Mouse (Mus musculus): ENCODE results near the gene Wdr95. TPM values are rescaled to one million over a fixed set of nuclear protein-coding genes. Genes with fewer than 3 reads are reported as not detected.

Wdr95 gene
- polyA plus RNA-seq, 2 experiments, result not detected

DNA sequence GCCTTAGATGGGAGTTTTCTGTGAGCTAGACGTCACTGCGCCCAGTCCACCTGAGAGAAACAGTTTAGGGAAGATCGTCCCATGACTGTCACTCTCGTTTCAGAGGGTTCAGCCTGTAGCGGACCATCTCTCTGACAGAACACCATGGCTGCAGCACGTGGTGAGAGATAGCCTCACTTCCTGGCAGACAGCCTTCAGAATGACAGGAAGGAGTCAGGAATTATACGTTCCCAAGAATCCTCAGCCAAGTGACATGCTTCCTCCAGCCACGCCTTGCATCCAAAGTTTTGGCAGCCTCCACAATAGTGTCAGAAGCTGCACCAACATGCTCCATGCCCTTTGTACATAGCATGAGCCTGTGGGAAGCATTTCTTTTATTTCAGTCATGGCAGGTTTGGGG, 10.1 kb downstream of the Wdr95 start:
- no peaks in the 10 kb centered on the region for H3K9me3 ChIP-seq (ENCODE audit: control insufficient read depth, low read length)
- 38% methylated on average over 8 of the region's 8 CpGs for WGBS (ENCODE audit: insufficient replicate concordance)
- no peak for TF ChIP-seq CTCF (IDR thresholded peaks at IDR 0.05; ENCODE audit: low read depth)
- TF ChIP-seq EP300 (IDR thresholded peaks at IDR 0.05; ENCODE audit: low read depth), result no peak
- no peak overlapping the region for H3K4me3 ChIP-seq (ENCODE audit: insufficient read depth in 1 of 2, low read depth in 2 of 2, low read length in 2 of 2)
- no peak overlapping the region for H3K9ac ChIP-seq (replicated peaks)
- ATAC-seq (ENCODE audit: insufficient read depth) (no peak), DNase-seq (ENCODE audit: low read depth in 3 of 3, low spot score in 3 of 3) (no peak)
- H3K27ac ChIP-seq, result no peak overlapping the region
- H3K27me3 ChIP-seq (ENCODE audit: control insufficient read depth, insufficient read depth, low read length), result no peaks in the 10 kb centered on the region
- no peaks in the 10 kb centered on the region for H3K36me3 ChIP-seq (replicated peaks; ENCODE audit: control insufficient read depth, insufficient read depth, low read depth)
- no peaks in the 10 kb centered on the region; a peak in 1 of 4 replicates for H3K4me1 ChIP-seq (replicated peaks; ENCODE audit: control insufficient read depth in 2 of 2, insufficient read depth in 2 of 2, low read length in 1 of 2)
- no peak overlapping the region for H3K4me2 ChIP-seq (ENCODE audit: low read depth)

DNA sequence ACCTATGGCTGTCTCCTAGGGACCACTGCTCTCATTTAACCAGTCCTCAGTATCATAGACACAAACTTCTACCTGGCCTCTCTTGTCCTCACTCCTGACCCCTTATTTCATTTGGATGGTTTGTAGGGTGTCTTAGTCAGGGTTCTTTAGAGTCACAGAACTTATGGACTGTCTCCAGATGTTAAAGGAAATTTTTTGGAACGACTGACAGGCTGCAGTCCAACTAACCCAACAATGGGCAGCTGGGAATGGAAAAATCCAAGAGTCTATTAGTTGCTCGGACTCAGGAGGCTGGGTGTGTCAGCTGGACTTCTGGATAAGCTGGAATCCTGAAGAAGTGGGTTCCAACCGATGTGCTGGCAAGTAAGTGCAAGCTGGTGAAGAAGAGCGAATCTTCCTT, 10.6 kb downstream of the Wdr95 start:
- Histone ChIP-seq H3K36me3 (replicated peaks; ENCODE audit: control insufficient read depth, insufficient read depth, low read depth) (no peaks in the 10 kb centered on the region), H3K27me3 (ENCODE audit: control insufficient read depth, insufficient read depth, low read length) (no peaks in the 10 kb centered on the region), H3K9ac (replicated peaks) (no peak overlapping the region), H3K27ac (no peak overlapping the region), H3K4me2 (ENCODE audit: low read depth) (no peak overlapping the region), H3K9me3 (ENCODE audit: control insufficient read depth, low read length) (no peaks in the 10 kb centered on the region), H3K4me3 (ENCODE audit: insufficient read depth in 1 of 2, low read depth in 2 of 2, low read length in 2 of 2) (no peak overlapping the region), H3K4me1 (replicated peaks; ENCODE audit: control insufficient read depth in 2 of 2, insufficient read depth in 2 of 2, low read length in 1 of 2) (no peaks in the 10 kb centered on the region; a peak in 1 of 4 replicates)
- no peak for ATAC-seq (ENCODE audit: insufficient read depth)
- DNase-seq (ENCODE audit: low read depth in 3 of 3, low spot score in 3 of 3), result no peak
- WGBS (ENCODE audit: insufficient replicate concordance), result 52% methylated on average over 4 of the region's 4 CpGs
- TF ChIP-seq EP300 (IDR thresholded peaks at IDR 0.05; ENCODE audit: low read depth) (no peak), CTCF (IDR thresholded peaks at IDR 0.05; ENCODE audit: low read depth) (no peak)

DNA sequence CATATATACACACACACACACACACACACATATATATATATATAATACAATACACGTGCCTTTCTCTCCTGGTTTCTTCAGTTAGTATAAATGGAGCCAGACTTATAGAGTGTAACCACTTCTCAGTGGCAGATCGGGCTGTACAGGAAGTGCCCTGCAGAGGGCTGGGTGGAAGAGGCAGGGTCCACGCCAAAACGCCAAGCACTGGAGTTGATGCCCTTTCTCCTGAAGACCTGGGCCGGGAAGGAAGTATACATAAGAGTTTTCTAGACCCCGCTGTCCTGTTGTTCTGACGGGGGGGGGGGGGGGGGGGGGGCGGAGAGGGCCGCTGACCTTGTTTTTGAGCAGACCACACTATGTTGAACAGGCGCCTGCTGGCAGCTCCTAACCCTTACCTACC, 22.7 kb downstream of the Wdr95 start:
- 25% methylated on average over 6 of the region's 10 CpGs for WGBS (ENCODE audit: insufficient replicate concordance)
- ATAC-seq (ENCODE audit: insufficient read depth) (no peak), DNase-seq (ENCODE audit: low read depth in 3 of 3, low spot score in 3 of 3) (no peak)
- Histone ChIP-seq H3K9me3 (ENCODE audit: control insufficient read depth, low read length) (no peaks in the 10 kb centered on the region), H3K36me3 (replicated peaks; ENCODE audit: control insufficient read depth, insufficient read depth, low read depth) (no peaks in the 10 kb centered on the region), H3K4me3 (ENCODE audit: insufficient read depth in 1 of 2, low read depth in 2 of 2, low read length in 2 of 2) (no peak overlapping the region), H3K9ac (replicated peaks) (no peak overlapping the region), H3K4me1 (replicated peaks; ENCODE audit: control insufficient read depth in 2 of 2, insufficient read depth in 2 of 2, low read length in 1 of 2) (no peaks in the 10 kb centered on the region), H3K4me2 (ENCODE audit: low read depth) (no peak overlapping the region), H3K27me3 (ENCODE audit: control insufficient read depth, insufficient read depth, low read length) (no peaks in the 10 kb centered on the region), H3K27ac (no peak overlapping the region)
- TF ChIP-seq CTCF (IDR thresholded peaks at IDR 0.05; ENCODE audit: low read depth) (no peak), EP300 (IDR thresholded peaks at IDR 0.05; ENCODE audit: low read depth) (no peak)

DNA sequence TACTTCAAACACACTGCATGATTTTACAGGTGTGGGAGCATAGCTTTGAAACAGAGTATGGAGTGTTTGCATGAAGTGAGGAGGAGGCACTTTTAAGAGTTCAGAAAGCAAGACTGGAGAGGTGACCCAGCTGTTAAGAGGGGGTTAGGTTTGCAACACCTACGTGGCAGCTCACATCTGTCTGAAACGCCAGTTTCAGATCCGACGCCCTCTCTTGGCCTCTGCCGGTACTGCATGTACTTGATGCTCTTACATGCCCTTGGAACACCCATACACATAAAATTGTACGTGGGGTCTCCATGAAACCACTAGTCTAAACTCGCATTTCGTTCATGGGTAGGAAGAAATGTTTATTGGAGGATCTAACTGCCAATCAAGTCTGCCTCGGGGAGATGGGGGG, 24.3 kb downstream of the Wdr95 start:
- H3K9me3 ChIP-seq (ENCODE audit: control insufficient read depth, low read length), result no peaks in the 10 kb centered on the region
- 34% methylated on average over 9 of the region's 9 CpGs for WGBS (ENCODE audit: insufficient replicate concordance)
- no peak overlapping the region for H3K4me3 ChIP-seq (ENCODE audit: insufficient read depth in 1 of 2, low read depth in 2 of 2, low read length in 2 of 2)
- DNase-seq (ENCODE audit: low read depth in 3 of 3, low spot score in 3 of 3), result no peak
- H3K36me3 ChIP-seq (replicated peaks; ENCODE audit: control insufficient read depth, insufficient read depth, low read depth), result no peaks in the 10 kb centered on the region
- no peak for TF ChIP-seq EP300 (IDR thresholded peaks at IDR 0.05; ENCODE audit: low read depth)
- TF ChIP-seq CTCF (IDR thresholded peaks at IDR 0.05; ENCODE audit: low read depth), result peak; percentile 59
- no peak for ATAC-seq (ENCODE audit: insufficient read depth)
- H3K4me1 ChIP-seq (replicated peaks; ENCODE audit: control insufficient read depth in 2 of 2, insufficient read depth in 2 of 2, low read length in 1 of 2), result no peaks in the 10 kb centered on the region
- no peak overlapping the region for H3K4me2 ChIP-seq (ENCODE audit: low read depth)
- H3K9ac ChIP-seq (replicated peaks), result no peak overlapping the region
- no peak overlapping the region for H3K27ac ChIP-seq
- H3K27me3 ChIP-seq (ENCODE audit: control insufficient read depth, insufficient read depth, low read length), result no peaks in the 10 kb centered on the region

DNA sequence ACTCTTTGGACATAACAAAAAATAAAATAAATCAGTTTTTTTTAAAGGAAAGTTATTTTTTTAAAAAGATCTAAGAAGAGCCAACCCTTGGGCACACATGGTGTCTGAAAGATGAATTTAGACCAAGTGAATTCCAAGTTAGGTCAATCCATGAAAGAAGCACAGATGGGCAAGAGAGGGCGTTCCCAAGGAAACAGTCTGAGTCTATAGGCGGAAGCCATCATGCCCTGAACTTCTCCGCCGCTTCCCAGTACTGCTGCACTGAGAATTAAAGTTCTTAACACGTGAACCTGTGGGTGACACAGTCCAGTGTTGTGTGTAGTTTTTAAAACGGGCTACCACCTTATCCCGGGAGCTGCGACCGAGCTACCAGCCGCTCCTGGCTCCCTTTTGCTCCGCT, 24.9 kb downstream of the Wdr95 start:
- Histone ChIP-seq H3K36me3 (replicated peaks; ENCODE audit: control insufficient read depth, insufficient read depth, low read depth) (no peaks in the 10 kb centered on the region), H3K27me3 (ENCODE audit: control insufficient read depth, insufficient read depth, low read length) (no peaks in the 10 kb centered on the region), H3K4me1 (replicated peaks; ENCODE audit: control insufficient read depth in 2 of 2, insufficient read depth in 2 of 2, low read length in 1 of 2) (no peaks in the 10 kb centered on the region), H3K4me3 (ENCODE audit: insufficient read depth in 1 of 2, low read depth in 2 of 2, low read length in 2 of 2) (no peak overlapping the region), H3K27ac (no peak overlapping the region), H3K9me3 (ENCODE audit: control insufficient read depth, low read length) (no peaks in the 10 kb centered on the region), H3K4me2 (ENCODE audit: low read depth) (no peak overlapping the region), H3K9ac (replicated peaks) (no peak overlapping the region)
- WGBS (ENCODE audit: insufficient replicate concordance), result 86% methylated on average over 11 of the region's 11 CpGs
- TF ChIP-seq CTCF (IDR thresholded peaks at IDR 0.05; ENCODE audit: low read depth) (no peak), EP300 (IDR thresholded peaks at IDR 0.05; ENCODE audit: low read depth) (no peak)
- DNase-seq (ENCODE audit: low read depth in 3 of 3, low spot score in 3 of 3) (no peak), ATAC-seq (ENCODE audit: insufficient read depth) (no peak)

All from liver, embryonic 14.5 days (tissue).